Mouse (Mus musculus) embryonic facial prominence, embryonic 13.5 days (tissue): ENCODE measurements at regions not wholly inside any gene's neighbourhood (a gene's known extent, or its start where the extent isn't known, plus 50 kb on each side); places are given as distances from the start of the nearest gene placed in this dataset.
A peak's percentile ranks its signal among the peaks of the same experiment; 100 is the strongest.

ENCODE experiments used
- ATAC-seq: fragments of 200-750 bp; cut with Nextera tagmentation; 2 replicates; pipeline ENCODE4 v1.8.0; 2017; ENCODE audit warnings: low read depth; ENCODE audit not compliant: insufficient number of reproducible peaks, insufficient read depth, low FRiP score, low TSS enrichment
- H3K27ac ChIP-seq: fragments of 300-500 bp; sonication (generic); 2 replicates; pipeline ENCODE4 v1.5.1; 2015; ENCODE audit warnings: moderate library complexity, mild to moderate bottlenecking, inconsistent platforms
- H3K27me3 ChIP-seq: fragments of 300-500 bp; sonication (generic); 2 replicates; pipeline ENCODE4 v1.6.1; 2015; ENCODE audit warnings: mild to moderate bottlenecking, inconsistent platforms
- H3K36me3 ChIP-seq: fragments of 300-500 bp; sonication (generic); 2 replicates; pipeline ENCODE4 v1.6.1; 2015; ENCODE audit warnings: mild to moderate bottlenecking, inconsistent platforms
- H3K4me1 ChIP-seq: fragments of 300-500 bp; sonication (generic); 2 replicates; pipeline ENCODE4 v1.6.1; 2015; ENCODE audit warnings: inconsistent platforms
- H3K4me2 ChIP-seq: fragments of 300-500 bp; sonication (generic); 2 replicates; pipeline ENCODE4 v1.6.1; 2015; ENCODE audit warnings: moderate library complexity, mild to moderate bottlenecking, inconsistent platforms
- H3K4me3 ChIP-seq: fragments of 300-500 bp; sonication (generic); 2 replicates; pipeline ENCODE4 v1.5.1; 2015; ENCODE audit warnings: mild to moderate bottlenecking, inconsistent platforms
- H3K9ac ChIP-seq: fragments of 300-500 bp; sonication (generic); 2 replicates; pipeline ENCODE4 v1.6.1; 2015; ENCODE audit warnings: mild to moderate bottlenecking, inconsistent platforms
- H3K9me3 ChIP-seq: fragments of 300-500 bp; sonication (generic); 2 replicates; pipeline ENCODE4 v1.6.1; 2016; ENCODE audit warnings: inconsistent platforms
- WGBS: fragments of 180-500 bp; shearing (Covaris S2); methylation state at CpG from one replicate; pipeline ENCODE4 v1.1.7; 2015; ENCODE audit warnings: mixed read lengths; 5-methylcytosine and 5-hydroxymethylcytosine counted together

GRCm38 (mm10) chr17:49282498-49282897 lies 145.7 kb upstream of the Mocs1 start:
- 81% methylated on average over 10 of the region's 10 CpGs for WGBS
- Histone ChIP-seq H3K27ac (no peak overlapping the region), H3K4me2 (no peak overlapping the region), H3K27me3 (no peaks in the 10 kb centered on the region), H3K9me3 (no peaks in the 10 kb centered on the region), H3K4me1 (no peaks in the 10 kb centered on the region), H3K9ac (no peak overlapping the region), H3K4me3 (no peak overlapping the region), H3K36me3 (no peaks in the 10 kb centered on the region)
- ATAC-seq, result no peak

- ATAC-seq, result no peak
- no peak overlapping the region for H3K4me3 ChIP-seq
- H3K9ac ChIP-seq, result no peak overlapping the region
- H3K4me1 ChIP-seq, result no peaks in the 10 kb centered on the region
- WGBS, result 73% methylated on average over 5 of the region's 5 CpGs
- H3K27ac ChIP-seq, result no peak overlapping the region
- H3K36me3 ChIP-seq, result no peaks in the 10 kb centered on the region
- no peaks in the 10 kb centered on the region for H3K9me3 ChIP-seq
- no peak overlapping the region for H3K4me2 ChIP-seq
- no peaks in the 10 kb centered on the region for H3K27me3 ChIP-seq
These were observed 144.7 kb upstream of the Mocs1 start for GRCm38 (mm10) chr17:49283491-49283890.

- H3K9ac ChIP-seq, result no peak overlapping the region
These were observed 136.5 kb upstream of the Mocs1 start for GRCm38 (mm10) chr17:49291636-49292035.

GRCm38 (mm10) chr17:49304461-49304860 lies 123.7 kb upstream of the Mocs1 start:
- H3K27me3 ChIP-seq, result no peaks in the 10 kb centered on the region
- H3K4me1 ChIP-seq, result no peaks in the 10 kb centered on the region
- H3K9me3 ChIP-seq, result no peaks in the 10 kb centered on the region
- H3K9ac ChIP-seq, result no peak overlapping the region
- no peak for ATAC-seq
- no peak overlapping the region for H3K27ac ChIP-seq
- H3K36me3 ChIP-seq, result no peaks in the 10 kb centered on the region
- H3K4me2 ChIP-seq, result no peak overlapping the region
- no peak overlapping the region for H3K4me3 ChIP-seq
- 45% methylated on average over 3 of the region's 3 CpGs for WGBS

More at GRCm38 (mm10) chr17:49291636-49292035, 136.5 kb upstream of the Mocs1 start:
- H3K4me2 ChIP-seq, result no peak overlapping the region
- no peaks in the 10 kb centered on the region for H3K27me3 ChIP-seq
- no peak overlapping the region for H3K4me3 ChIP-seq
- no peaks in the 10 kb centered on the region for H3K36me3 ChIP-seq
- no peak overlapping the region for H3K27ac ChIP-seq
- ATAC-seq, result no peak
- H3K4me1 ChIP-seq, result no peaks in the 10 kb centered on the region
- WGBS, result 76% methylated on average over 3 of the region's 3 CpGs
- H3K9me3 ChIP-seq, result peaks cover 3% of the 10 kb centered on the region; the same call in 1 of the 2 replicates

- Histone ChIP-seq H3K9me3 (no peaks in the 10 kb centered on the region), H3K9ac (no peak overlapping the region), H3K4me3 (no peak overlapping the region), H3K27ac (no peak overlapping the region), H3K4me2 (no peak overlapping the region), H3K4me1 (no peaks in the 10 kb centered on the region), H3K27me3 (no peaks in the 10 kb centered on the region), H3K36me3 (no peaks in the 10 kb centered on the region)
- 75% methylated on average over 6 of the region's 6 CpGs for WGBS
- no peak for ATAC-seq
These were observed 123.0 kb upstream of the Mocs1 start for GRCm38 (mm10) chr17:49305116-49305515.

- Histone ChIP-seq H3K4me3 (peak overlapping the region; percentile 28), H3K36me3 (no peaks in the 10 kb centered on the region), H3K27me3 (no peaks in the 10 kb centered on the region), H3K4me1 (no peaks in the 10 kb centered on the region), H3K9ac (no peak overlapping the region), H3K27ac (no peak overlapping the region), H3K9me3 (no peaks in the 10 kb centered on the region), H3K4me2 (peak overlapping the region; percentile 48)
- 0 out of 2 replicates have a peak, but pooled peaks have one; percentile 71 for ATAC-seq
- WGBS, result 26% methylated on average over 5 of the region's 5 CpGs
These were observed 119.1 kb upstream of the Mocs1 start for GRCm38 (mm10) chr17:49309079-49309478.

- Histone ChIP-seq H3K4me3 (no peak overlapping the region), H3K9ac (no peak overlapping the region), H3K36me3 (no peaks in the 10 kb centered on the region), H3K27me3 (no peaks in the 10 kb centered on the region), H3K4me2 (no peak overlapping the region), H3K9me3 (no peaks in the 10 kb centered on the region), H3K27ac (no peak overlapping the region), H3K4me1 (no peaks in the 10 kb centered on the region)
- ATAC-seq, result no peak
- 77% methylated on average over 2 of the region's 2 CpGs for WGBS
These were observed 114.0 kb upstream of the Mocs1 start for GRCm38 (mm10) chr17:49314196-49314595.

- ATAC-seq, result no peak
- WGBS, result 66% methylated on average over 4 of the region's 4 CpGs
- Histone ChIP-seq H3K27me3 (no peaks in the 10 kb centered on the region), H3K36me3 (no peaks in the 10 kb centered on the region), H3K4me2 (no peak overlapping the region), H3K4me1 (no peaks in the 10 kb centered on the region), H3K4me3 (no peak overlapping the region), H3K9me3 (no peaks in the 10 kb centered on the region), H3K9ac (no peak overlapping the region), H3K27ac (no peak overlapping the region)
These were observed 100.6 kb upstream of the Mocs1 start for GRCm38 (mm10) chr17:49327524-49327923.

- 0 out of 2 replicates have a peak, but pooled peaks cover 5% of the 10 kb centered on the region for H3K4me1 ChIP-seq
- H3K27me3 ChIP-seq, result no peaks in the 10 kb centered on the region
- H3K9me3 ChIP-seq, result no peaks in the 10 kb centered on the region
- H3K9ac ChIP-seq, result no peak overlapping the region
- 32% methylated on average over 5 of the region's 5 CpGs for WGBS
- H3K27ac ChIP-seq, result no peak overlapping the region
- no peak overlapping the region for H3K4me3 ChIP-seq
- no peak overlapping the region for H3K4me2 ChIP-seq
- H3K36me3 ChIP-seq, result no peaks in the 10 kb centered on the region
- no peak for ATAC-seq
These were observed 92.8 kb upstream of the Mocs1 start for GRCm38 (mm10) chr17:49335318-49335717.

- Histone ChIP-seq H3K4me3 (no peak overlapping the region), H3K27ac (no peak overlapping the region), H3K9ac (no peak overlapping the region), H3K36me3 (no peaks in the 10 kb centered on the region), H3K4me1 (peaks cover 13% of the 10 kb centered on the region; the same call in 1 of the 2 replicates), H3K4me2 (no peak overlapping the region), H3K27me3 (no peaks in the 10 kb centered on the region), H3K9me3 (no peaks in the 10 kb centered on the region)
- no peak for ATAC-seq
- WGBS, result 87% methylated on average over 5 of the region's 5 CpGs
These were observed 90.3 kb upstream of the Mocs1 start for GRCm38 (mm10) chr17:49337881-49338280.

GRCm38 (mm10) chr17:49342636-49343035 lies 85.5 kb upstream of the Mocs1 start:
- peaks cover 8% of the 10 kb centered on the region; the same call in 1 of the 2 replicates for H3K4me1 ChIP-seq
- no peak overlapping the region for H3K4me2 ChIP-seq
- 68% methylated on average over 2 of the region's 2 CpGs for WGBS
- no peak for ATAC-seq
- H3K27me3 ChIP-seq, result no peaks in the 10 kb centered on the region
- no peak overlapping the region for H3K4me3 ChIP-seq
- 0 out of 2 replicates have a peak overlapping the region, but pooled peaks have one; percentile 12 for H3K27ac ChIP-seq
- no peaks in the 10 kb centered on the region for H3K9me3 ChIP-seq
- no peak overlapping the region for H3K9ac ChIP-seq
- H3K36me3 ChIP-seq, result no peaks in the 10 kb centered on the region

- no peak overlapping the region for H3K27ac ChIP-seq
- H3K4me2 ChIP-seq, result no peak overlapping the region
- no peak overlapping the region for H3K9ac ChIP-seq
- 78% methylated on average over 5 of the region's 5 CpGs for WGBS
- peaks cover 12% of the 10 kb centered on the region; the same call in 1 of the 2 replicates for H3K4me1 ChIP-seq
- H3K4me3 ChIP-seq, result no peak overlapping the region
- H3K27me3 ChIP-seq, result no peaks in the 10 kb centered on the region
- no peaks in the 10 kb centered on the region for H3K9me3 ChIP-seq
- no peaks in the 10 kb centered on the region for H3K36me3 ChIP-seq
- ATAC-seq, result no peak
These were observed 81.5 kb upstream of the Mocs1 start for GRCm38 (mm10) chr17:49346701-49347100.
